Mouse (Mus musculus) CH12.LX (cell line): Measurements from ENCODE around the gene Cox5b.

Source experiments
- CHD2 ChIP-seq: IDR thresholded peaks from 2 replicates; pipeline ENCODE4 v1.6.1; 2011; ENCODE audit warnings: low read length, improper control_type of control experiment
- CTCF ChIP-seq, 2 experiments: IDR thresholded peaks in 1 of 2; conservative IDR thresholded peaks in 1 of 2; 2 replicates each; pipeline ENCODE4 v1.5.1; 2011 to 2012; ENCODE audit warnings: low read depth in 2 of 2, low read length in 2 of 2, improper control_type of control experiment in 1 of 2, inconsistent platforms in 1 of 2, mild to moderate bottlenecking in 1 of 2, moderate library complexity in 1 of 2
- E2F4 ChIP-seq: IDR thresholded peaks from 2 replicates; pipeline ENCODE4 v1.6.1; 2011; ENCODE audit warnings: low read depth, low read length, improper control_type of control experiment; ENCODE audit not compliant: insufficient replicate concordance
- EP300 ChIP-seq: IDR thresholded peaks from 2 replicates; pipeline ENCODE4 v1.6.1; 2011; ENCODE audit warnings: low read length, improper control_type of control experiment
- MAZ ChIP-seq: IDR thresholded peaks from 2 replicates; pipeline ENCODE4 v1.6.1; 2012; ENCODE audit warnings: low read depth, mild to moderate bottlenecking, inconsistent platforms, low read length, improper control_type of control experiment, moderate library complexity
- NELFE ChIP-seq: IDR thresholded peaks from 2 replicates; pipeline ENCODE4 v1.6.1; 2011; ENCODE audit warnings: low read depth, low read length, improper control_type of control experiment
- POLR2A ChIP-seq: IDR thresholded peaks from 2 replicates; pipeline ENCODE4 v1.6.1; 2011; ENCODE audit warnings: low read depth, mild to moderate bottlenecking, improper control_type of control experiment, low read length
- USF1 ChIP-seq: IDR thresholded peaks from 2 replicates; pipeline ENCODE4 v1.6.1; 2014; ENCODE audit warnings: low read depth, mild to moderate bottlenecking, inconsistent platforms, low read length, improper control_type of control experiment

DNA sequence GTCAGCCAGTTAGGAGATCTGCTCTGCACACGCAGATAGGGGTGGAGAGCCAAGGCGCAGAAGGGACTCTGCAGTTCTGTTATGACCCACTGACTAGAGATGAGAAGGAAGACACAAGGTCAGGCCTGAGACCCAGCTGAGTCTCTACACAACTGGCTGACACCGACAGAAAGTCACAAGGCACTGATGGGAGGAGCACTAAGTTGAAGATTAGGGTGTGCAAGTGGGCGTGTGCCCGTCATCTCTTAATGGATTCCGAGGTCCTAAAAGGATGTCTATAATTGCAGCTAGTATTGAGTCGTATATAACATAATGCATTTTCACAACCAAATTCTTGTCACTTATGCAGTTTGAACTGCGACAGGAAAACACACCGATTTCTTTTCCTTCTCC, 46.6 kb upstream of the Cox5b start:
- TF ChIP-seq CTCF (conservative IDR thresholded peaks at IDR 0.05 in 1 of 2, IDR thresholded peaks at IDR 0.05 in 1 of 2; ENCODE audit: low read depth in 2 of 2, low read length in 2 of 2) = no peak
- no peak for TF ChIP-seq MAZ
- no peak for TF ChIP-seq E2F4
- TF ChIP-seq POLR2A = no peak
- TF ChIP-seq USF1 = no peak
- TF ChIP-seq CHD2 = no peak
- no peak for TF ChIP-seq NELFE
- no peak for TF ChIP-seq EP300
